Mouse (Mus musculus): ENCODE measurements at regions not wholly inside any gene's neighbourhood (a gene's known extent, or its start where the extent isn't known, plus 50 kb on each side); places are given as distances from the start of the nearest gene placed in this dataset.

GRCm38 (mm10) chr6:127392799-127393172 lies 53.9 kb upstream of the Parp11 start:
- no peak overlapping the region for H3K4me3 ChIP-seq (ENCODE audit: low read depth, low read length)
- no peaks in the 10 kb centered on the region for H3K36me3 ChIP-seq (ENCODE audit: control insufficient read depth, insufficient read depth, low read length)
- 92% methylated on average over 1 of the region's 1 CpGs for WGBS
- TF ChIP-seq POLR2A (IDR thresholded peaks at IDR 0.05; ENCODE audit: low read depth, low read length) (no peak), CTCF (IDR thresholded peaks at IDR 0.05; ENCODE audit: extremely low read depth, insufficient read length, insufficient replicate concordance, low read depth, low read length) (no peak)
- no peaks in the 10 kb centered on the region for H3K4me1 ChIP-seq (ENCODE audit: control insufficient read depth, insufficient read depth, insufficient read length, low read length)
- H3K27me3 ChIP-seq (ENCODE audit: control insufficient read depth, insufficient read depth, low read length) = no peaks in the 10 kb centered on the region
- H3K27ac ChIP-seq (ENCODE audit: insufficient read depth, low read depth, low read length) = no peak overlapping the region

DNA sequence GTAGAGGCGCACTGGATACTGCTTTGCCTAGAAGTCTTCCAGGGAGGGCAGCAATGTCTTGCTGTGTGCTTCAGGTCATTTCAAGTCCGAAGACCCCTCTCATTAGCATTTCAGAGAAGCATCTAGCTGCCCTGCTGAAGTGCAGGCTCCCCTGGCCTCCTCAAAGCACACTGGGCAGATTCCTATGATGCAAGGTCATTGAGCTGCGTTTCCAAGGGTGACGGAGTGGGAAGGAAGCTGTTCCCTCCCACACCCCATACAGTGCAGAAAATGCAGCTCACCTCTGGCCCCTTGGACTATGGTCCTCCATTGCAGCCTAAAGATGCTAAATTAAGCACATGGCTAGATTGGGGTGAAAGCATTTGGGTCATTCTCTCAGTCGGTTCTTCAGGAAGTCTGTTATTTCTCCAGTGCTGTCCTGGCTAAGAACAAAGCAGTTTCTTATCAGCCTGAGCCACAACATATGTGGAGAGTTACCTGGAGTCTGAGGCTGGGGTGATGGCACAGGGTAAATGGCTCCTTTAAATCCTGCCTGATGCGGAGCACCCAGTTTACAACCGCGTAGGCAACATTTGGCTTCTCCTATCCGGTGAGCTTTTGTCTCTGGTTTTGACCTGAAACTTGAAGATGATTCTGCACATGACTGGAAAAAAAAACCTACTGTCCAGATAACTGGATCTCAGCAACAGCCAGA lies 52.6 kb upstream of the Parp11 start:
- Histone ChIP-seq H3K27me3 (ENCODE audit: control insufficient read depth, insufficient read depth, low read length) (no peaks in the 10 kb centered on the region), H3K4me3 (ENCODE audit: low read depth, low read length) (no peak overlapping the region), H3K36me3 (ENCODE audit: control insufficient read depth, insufficient read depth, low read length) (no peaks in the 10 kb centered on the region), H3K4me1 (ENCODE audit: control insufficient read depth, insufficient read depth, insufficient read length, low read length) (peaks cover 3% of the 10 kb centered on the region; the same call in 1 of the 2 replicates), H3K27ac (ENCODE audit: insufficient read depth, low read depth, low read length) (no peak overlapping the region)
- TF ChIP-seq CTCF (IDR thresholded peaks at IDR 0.05; ENCODE audit: extremely low read depth, insufficient read length, insufficient replicate concordance, low read depth, low read length) = no peak
- no peak for TF ChIP-seq POLR2A (IDR thresholded peaks at IDR 0.05; ENCODE audit: low read depth, low read length)
- 58% methylated on average over 9 of the region's 9 CpGs for WGBS

Data from small intestine, adult 2 months (tissue).